Mouse (Mus musculus) gastrocnemius, postnatal 36 days (tissue): ENCODE measurements around the gene Bend3. TPM values are rescaled to one million over a fixed set of nuclear protein-coding genes. Genes with fewer than 3 reads are reported as not detected.

Experiments
- total RNA-seq, 2 experiments: library from RNA; stranded (reverse); gene quantifications; 2 replicates each; pipeline ENCODE4 v1.2.3; 2021

The Bend3 gene
- total RNA-seq, 2 experiments from 2014 or later: 3.6 to 4.9 TPM

Other genes with a start within 250 kb of the Bend3 start
- gene Gm9803, start 45.3 kb downstream of the Bend3 start, total RNA-seq: 1 to 10 TPM; 5.4 to 9.2 TPM
- 100 to 1,000 TPM in 1 of 2 experiments, 10 to 100 TPM in 1; 90.8 to 102 TPM for gene 1700021F05Rik, start 62.2 kb downstream of the Bend3 start, total RNA-seq
- 100 to 1,000 TPM in 1 of 2 experiments, 10 to 100 TPM in 1; 54.5 to 100 TPM for gene Cd24a, start 99.5 kb downstream of the Bend3 start, total RNA-seq